Mouse (Mus musculus): ENCODE measurements around the gene Mrps36. TPM values are rescaled to one million over a fixed set of nuclear protein-coding genes. Genes with fewer than 3 reads are reported as not detected.

Gene Mrps36
- polyA plus RNA-seq, 1 experiment, result 117 TPM

DNA sequence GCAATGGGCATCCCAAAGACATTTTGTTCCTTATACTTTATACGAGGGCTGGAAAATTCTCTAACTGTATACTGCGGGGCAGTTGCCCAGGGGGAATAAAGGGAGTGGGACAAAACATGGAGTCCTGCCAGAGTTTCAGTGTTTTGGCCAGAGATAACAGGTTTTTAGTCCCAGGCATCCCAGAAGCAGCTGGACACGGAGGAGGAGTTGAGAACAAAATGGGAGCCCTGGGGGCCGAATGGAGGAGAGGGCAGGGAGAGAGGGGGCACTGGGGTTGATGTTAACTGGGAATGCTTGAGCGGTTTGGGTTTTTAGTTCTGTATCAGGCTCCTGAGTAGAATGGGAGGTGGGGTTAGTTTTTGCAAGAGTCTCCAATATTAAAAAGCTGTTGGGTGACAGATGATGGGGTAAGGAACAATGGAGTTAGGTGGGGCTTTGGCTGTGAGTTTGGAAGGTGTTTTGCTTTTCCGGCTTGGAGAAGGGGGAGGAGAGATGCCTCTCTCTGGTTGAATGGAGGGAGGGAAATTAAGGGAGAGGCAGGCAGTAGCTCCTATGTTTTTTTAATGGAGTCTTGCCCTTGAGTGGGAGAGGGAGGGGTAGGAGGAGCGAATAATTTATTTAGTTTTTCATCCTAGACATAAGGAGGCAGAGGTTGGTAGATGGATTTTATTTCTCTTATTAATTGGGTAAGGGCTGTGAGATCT, 20.3 kb downstream of the Mrps36 start:
- H3K36me3 ChIP-seq (replicated peaks; ENCODE audit: low read length), result peaks cover 89% of the 10 kb centered on the region

DNA sequence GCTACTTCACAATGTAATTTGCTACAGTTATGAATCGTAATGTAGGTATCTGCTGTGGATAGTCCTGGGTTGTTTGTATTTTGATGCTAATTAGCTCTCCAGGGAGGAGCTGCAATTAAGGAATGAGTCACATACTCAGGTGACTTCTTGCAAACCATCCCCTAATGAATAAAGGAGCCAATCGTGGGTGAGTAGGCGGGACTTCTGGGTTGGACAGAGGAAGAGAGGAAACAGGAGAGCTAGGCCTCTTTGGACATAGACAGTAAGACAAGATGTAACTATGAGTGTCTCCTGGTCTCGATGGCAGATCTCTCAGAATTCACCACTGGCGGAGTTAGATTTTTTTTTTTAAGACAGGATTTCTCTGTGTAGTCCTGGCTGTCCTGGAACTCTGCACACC, 22.8 kb downstream of the Mrps36 start:
- Histone ChIP-seq H3K27me3 (replicated peaks) (no peaks in the 10 kb centered on the region), H3K36me3 (replicated peaks; ENCODE audit: low read length) (peaks cover 91% of the 10 kb centered on the region), H3K4me1 (peaks cover 51% of the 10 kb centered on the region), H3K9me3 (no peaks in the 10 kb centered on the region), H3K4me3 (replicated peaks) (no peak overlapping the region)
- TF ChIP-seq GATA1 (IDR thresholded peaks at IDR 0.05; ENCODE audit: borderline replicate concordance, low read length) (no peak), FLI1 (IDR thresholded peaks at IDR 0.05; ENCODE audit: low read length) (no peak)

More for the DNA sequence above, 20.3 kb downstream of the Mrps36 start:
- Histone ChIP-seq H3K9me3 (no peaks in the 10 kb centered on the region), H3K27me3 (replicated peaks) (no peaks in the 10 kb centered on the region), H3K4me3 (replicated peaks) (no peak overlapping the region), H3K4me1 (peaks cover 71% of the 10 kb centered on the region)
- TF ChIP-seq FLI1 (IDR thresholded peaks at IDR 0.05; ENCODE audit: low read length), result no peak
- TF ChIP-seq GATA1 (IDR thresholded peaks at IDR 0.05; ENCODE audit: borderline replicate concordance, low read length), result no peak

DNA sequence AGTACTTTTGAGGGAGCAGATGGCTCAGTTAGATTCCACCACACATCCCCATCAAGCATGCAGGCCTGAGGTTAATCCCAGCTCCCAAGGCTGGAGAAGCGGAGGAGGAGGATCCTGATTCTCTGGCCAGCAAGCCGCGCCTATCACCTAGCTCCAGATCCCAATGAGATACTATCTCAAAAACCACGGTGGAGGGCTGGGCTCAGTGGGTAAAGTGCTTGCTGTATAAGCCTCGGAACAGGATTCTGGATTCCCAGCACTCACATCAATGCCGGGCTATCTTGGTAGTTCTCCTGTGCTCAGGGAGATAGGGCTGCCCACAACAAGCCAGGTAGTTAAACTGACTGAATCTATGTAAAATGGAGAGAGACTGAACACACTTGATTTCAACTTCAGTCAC, 29.0 kb downstream of the Mrps36 start:
- Histone ChIP-seq H3K9me3 (no peaks in the 10 kb centered on the region), H3K27me3 (replicated peaks) (no peaks in the 10 kb centered on the region), H3K4me3 (replicated peaks) (no peak overlapping the region), H3K36me3 (replicated peaks; ENCODE audit: low read length) (peaks cover 93% of the 10 kb centered on the region), H3K4me1 (peaks cover 29% of the 10 kb centered on the region)
- TF ChIP-seq FLI1 (IDR thresholded peaks at IDR 0.05; ENCODE audit: low read length), result no peak
- TF ChIP-seq GATA1 (IDR thresholded peaks at IDR 0.05; ENCODE audit: borderline replicate concordance, low read length), result no peak

DNA sequence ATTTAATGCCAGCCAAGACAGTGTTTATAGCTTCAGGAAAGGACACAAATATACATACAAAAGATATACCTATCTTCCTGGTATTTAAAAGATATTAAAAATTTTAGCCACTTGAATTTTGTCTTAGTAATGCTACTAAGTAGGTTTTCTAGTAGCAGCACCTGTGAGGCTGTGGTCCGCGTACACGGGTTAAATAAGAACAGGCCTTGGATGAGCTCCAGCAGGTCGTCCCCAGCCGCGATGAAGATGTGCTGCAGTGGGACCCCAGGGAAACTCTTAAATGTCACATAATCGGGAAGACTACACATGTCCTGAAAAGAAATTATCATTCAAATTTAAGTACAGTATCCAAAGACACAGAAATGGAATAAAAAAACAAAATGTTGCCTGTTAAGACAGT, 38.3 kb downstream of the Mrps36 start:
- Histone ChIP-seq H3K36me3 (replicated peaks; ENCODE audit: low read length) (peaks cover 96% of the 10 kb centered on the region), H3K27me3 (replicated peaks) (no peaks in the 10 kb centered on the region), H3K9me3 (no peaks in the 10 kb centered on the region), H3K4me1 (no peaks in the 10 kb centered on the region), H3K4me3 (replicated peaks) (no peak overlapping the region)
- no peak for TF ChIP-seq GATA1 (IDR thresholded peaks at IDR 0.05; ENCODE audit: borderline replicate concordance, low read length)
- no peak for TF ChIP-seq FLI1 (IDR thresholded peaks at IDR 0.05; ENCODE audit: low read length)

DNA sequence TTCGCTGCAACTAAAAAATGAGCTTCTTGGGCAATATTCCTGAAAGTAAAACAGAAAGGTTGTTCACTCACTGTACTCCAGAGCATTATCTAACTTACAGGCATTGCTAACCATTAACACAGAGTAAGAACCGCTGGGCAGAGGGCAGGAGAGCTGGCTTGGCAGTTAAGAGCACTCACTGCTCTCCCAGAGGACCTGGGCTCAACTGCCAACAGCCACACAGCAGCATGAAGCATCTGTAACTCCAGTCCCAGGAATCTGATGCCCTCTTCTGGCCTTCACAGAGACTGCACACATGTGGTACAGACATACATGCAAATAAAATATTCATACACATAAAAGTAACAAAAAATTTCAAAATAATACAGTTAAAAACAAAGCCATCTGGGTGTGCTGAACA, 41.0 kb downstream of the Mrps36 start:
- no peak for TF ChIP-seq FLI1 (IDR thresholded peaks at IDR 0.05; ENCODE audit: low read length)
- no peak for TF ChIP-seq GATA1 (IDR thresholded peaks at IDR 0.05; ENCODE audit: borderline replicate concordance, low read length)
- peaks cover 96% of the 10 kb centered on the region for H3K36me3 ChIP-seq (replicated peaks; ENCODE audit: low read length)
- H3K9me3 ChIP-seq, result no peaks in the 10 kb centered on the region
- H3K4me3 ChIP-seq (replicated peaks), result no peak overlapping the region
- peaks cover 14% of the 10 kb centered on the region for H3K4me1 ChIP-seq
- no peaks in the 10 kb centered on the region for H3K27me3 ChIP-seq (replicated peaks)

DNA sequence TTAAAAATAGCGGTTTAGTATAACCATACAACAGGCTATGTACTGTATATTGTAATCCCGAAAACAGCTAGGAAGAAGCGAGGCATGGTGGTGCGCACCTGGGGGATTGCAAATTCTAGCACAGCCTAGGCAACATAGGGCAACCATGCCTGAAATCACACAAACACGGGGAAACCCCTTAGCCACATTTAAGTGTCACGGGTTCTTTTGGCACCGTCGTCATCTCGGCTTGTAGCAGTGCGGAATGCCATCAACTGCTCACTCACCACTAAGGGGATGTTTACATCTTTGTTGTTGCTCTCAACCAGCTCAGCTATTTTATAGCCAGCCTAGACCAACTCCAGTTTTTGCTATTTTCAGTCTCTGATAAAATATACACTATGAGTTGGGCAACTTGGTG, 45.6 kb downstream of the Mrps36 start:
- H3K36me3 ChIP-seq (replicated peaks; ENCODE audit: low read length), result peaks cover 91% of the 10 kb centered on the region
- TF ChIP-seq FLI1 (IDR thresholded peaks at IDR 0.05; ENCODE audit: low read length) (no peak), GATA1 (IDR thresholded peaks at IDR 0.05; ENCODE audit: borderline replicate concordance, low read length) (no peak)
- H3K27me3 ChIP-seq (replicated peaks), result no peaks in the 10 kb centered on the region
- H3K4me3 ChIP-seq (replicated peaks), result no peak overlapping the region
- H3K4me1 ChIP-seq, result peaks cover 28% of the 10 kb centered on the region
- no peaks in the 10 kb centered on the region for H3K9me3 ChIP-seq

DNA sequence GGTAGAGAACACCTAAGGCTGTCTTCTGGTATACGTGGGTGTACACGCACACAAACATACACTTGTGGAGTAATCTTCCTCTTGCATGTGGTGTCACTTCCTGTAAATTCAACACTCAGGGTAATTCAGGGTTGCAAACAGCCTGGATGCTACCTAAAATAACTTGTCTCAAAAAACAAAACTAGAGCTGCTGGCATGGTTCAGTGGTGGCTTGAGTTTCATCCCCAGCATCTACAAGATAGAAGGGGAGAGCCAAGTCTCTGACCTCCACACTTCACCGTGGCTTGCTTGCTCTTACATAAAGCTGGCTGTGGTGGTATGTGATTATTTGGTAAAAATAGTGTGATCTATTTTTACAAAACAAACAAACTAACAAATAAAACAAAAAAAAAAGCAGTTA, 46.9 kb downstream of the Mrps36 start:
- no peak for TF ChIP-seq FLI1 (IDR thresholded peaks at IDR 0.05; ENCODE audit: low read length)
- TF ChIP-seq GATA1 (IDR thresholded peaks at IDR 0.05; ENCODE audit: borderline replicate concordance, low read length), result no peak
- Histone ChIP-seq H3K36me3 (replicated peaks; ENCODE audit: low read length) (peaks cover 85% of the 10 kb centered on the region), H3K27me3 (replicated peaks) (no peaks in the 10 kb centered on the region), H3K4me1 (peaks cover 28% of the 10 kb centered on the region), H3K4me3 (replicated peaks) (no peak overlapping the region), H3K9me3 (no peaks in the 10 kb centered on the region)

DNA sequence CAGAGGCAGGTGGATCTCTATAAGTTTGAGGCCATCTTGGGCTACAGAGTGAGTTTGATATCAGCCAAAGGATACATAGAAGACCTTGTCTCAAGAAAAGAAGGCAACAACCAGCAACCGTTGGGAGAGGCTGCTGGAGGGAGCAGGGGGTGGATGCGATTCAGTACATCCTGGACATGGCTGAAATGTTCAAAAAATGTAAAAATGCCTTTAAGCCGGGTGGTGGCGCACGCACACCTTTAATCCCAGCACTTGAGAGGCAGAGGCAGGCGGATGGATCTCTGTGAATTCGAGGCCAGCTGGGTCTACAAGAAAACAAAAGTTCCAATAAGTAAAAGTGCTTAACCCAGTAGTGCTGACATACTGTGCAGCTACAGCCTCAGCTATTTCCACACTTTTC, 56.9 kb downstream of the Mrps36 start:
- TF ChIP-seq FLI1 (IDR thresholded peaks at IDR 0.05; ENCODE audit: low read length) (no peak), GATA1 (IDR thresholded peaks at IDR 0.05; ENCODE audit: borderline replicate concordance, low read length) (no peak)
- Histone ChIP-seq H3K27me3 (replicated peaks) (no peaks in the 10 kb centered on the region), H3K36me3 (replicated peaks; ENCODE audit: low read length) (peaks cover 5% of the 10 kb centered on the region), H3K4me1 (no peaks in the 10 kb centered on the region), H3K4me3 (replicated peaks) (no peak overlapping the region), H3K9me3 (no peaks in the 10 kb centered on the region)

Other genes starting within 250 kb of the Mrps36 start
- not detected in 2 replicates for gene Ocln, start 191.9 kb downstream of the Mrps36 start, polyA plus RNA-seq (2012; ENCODE audit: insufficient read depth, low replicate concordance)
- 0.27 TPM in 1 of 2 replicates, not detected in the other for gene Marveld2, start 127.7 kb downstream of the Mrps36 start, polyA plus RNA-seq (2012; ENCODE audit: insufficient read depth, low replicate concordance)
- gene Ak6, start 93.7 kb downstream of the Mrps36 start, polyA plus RNA-seq (2012; ENCODE audit: insufficient read depth, low replicate concordance), result 1.8 and 21.1 TPM in 2 replicates
- 13.2 and 17.2 TPM in 2 replicates for gene Rad17, start 93.6 kb downstream of the Mrps36 start, polyA plus RNA-seq (2012; ENCODE audit: insufficient read depth, low replicate concordance)
- gene Taf9, start 93.1 kb downstream of the Mrps36 start, polyA plus RNA-seq (2012; ENCODE audit: insufficient read depth, low replicate concordance), result 2.6 and 10.8 TPM in 2 replicates
- 0.47 TPM in 1 of 2 replicates, not detected in the other for gene Ccdc125, start 74.9 kb downstream of the Mrps36 start, polyA plus RNA-seq (2012; ENCODE audit: insufficient read depth, low replicate concordance)
- 15.0 and 19.6 TPM in 2 replicates for gene Cdk7, start 13.7 kb downstream of the Mrps36 start, polyA plus RNA-seq (2012; ENCODE audit: insufficient read depth, low replicate concordance)
- gene Cenph, start 31.2 kb upstream of the Mrps36 start, polyA plus RNA-seq (2012; ENCODE audit: insufficient read depth, low replicate concordance), result 9.2 TPM in 1 of 2 replicates, not detected in the other
- gene Ccnb1, start 41.9 kb upstream of the Mrps36 start, polyA plus RNA-seq (2012; ENCODE audit: insufficient read depth, low replicate concordance), result 3.9 TPM in 1 of 2 replicates, not detected in the other
- gene Slc30a5, start 88.8 kb upstream of the Mrps36 start, polyA plus RNA-seq (2012; ENCODE audit: insufficient read depth, low replicate concordance), result 2.0 and 2.3 TPM in 2 replicates